Mouse (Mus musculus) hindbrain, embryonic 14.5 days (tissue): ENCODE results near the gene Foxp4. TPM values are rescaled to one million over a fixed set of nuclear protein-coding genes. Genes with fewer than 3 reads are reported as not detected.
A peak's percentile ranks its signal among the peaks of the same experiment; 100 is the strongest.

Source experiments
- ATAC-seq: fragments of 200-750 bp; cut with Nextera tagmentation; 2 replicates; pipeline ENCODE4 v1.8.0; 2017; ENCODE audit warnings: moderate number of reproducible peaks, mild to moderate bottlenecking, moderate TSS enrichment, moderate library complexity; ENCODE audit not compliant: low FRiP score
- DNase-seq: peaks from one replicate; pipeline ENCODE4 v3.0.0-alpha.2; 2015; ENCODE audit warnings: low spot score
- H3K27ac ChIP-seq: fragments of 300-500 bp; sonication (generic); 2 replicates; pipeline ENCODE4 v1.5.1; 2014; ENCODE audit warnings: mild to moderate bottlenecking, moderate library complexity
- H3K27me3 ChIP-seq: fragments of 300-500 bp; sonication (generic); 2 replicates; pipeline ENCODE4 v1.6.1; 2014; ENCODE audit warnings: mild to moderate bottlenecking, low read length, mixed read lengths; ENCODE audit not compliant: control insufficient read depth, insufficient read depth
- H3K36me3 ChIP-seq: fragments of 300-500 bp; sonication (generic); replicated peaks from 2 replicates; pipeline ENCODE4 v1.6.1; 2014; ENCODE audit not compliant: control insufficient read depth, insufficient read depth
- H3K4me1 ChIP-seq: fragments of 300-500 bp; sonication (generic); replicated peaks from 2 replicates; pipeline ENCODE4 v1.6.1; 2014; ENCODE audit warnings: antibody characterized with exemption, low read length, mixed read lengths; ENCODE audit not compliant: control insufficient read depth, insufficient read depth
- H3K4me2 ChIP-seq: fragments of 300-500 bp; sonication (generic); replicated peaks from 2 replicates; pipeline ENCODE4 v1.6.1; 2014; ENCODE audit warnings: mild to moderate bottlenecking, moderate library complexity
- H3K4me3 ChIP-seq: fragments of 300-500 bp; sonication (generic); replicated peaks from 2 replicates; pipeline ENCODE4 v1.5.1; 2014; ENCODE audit warnings: mild to moderate bottlenecking, low read length
- H3K9ac ChIP-seq: fragments of 300-500 bp; sonication (generic); 2 replicates; pipeline ENCODE4 v1.6.1; 2014
- H3K9me3 ChIP-seq: fragments of 300-500 bp; sonication (generic); 2 replicates; pipeline ENCODE4 v1.6.1; 2016; ENCODE audit warnings: low read length; ENCODE audit not compliant: control insufficient read depth
- WGBS: fragments of 180-500 bp; shearing (Covaris S2); extraction: QIAGEN DNeasy Blood & Tissue Kit; methylation state at CpG from one replicate; pipeline ENCODE4 v1.1.7; 2014; 5-methylcytosine and 5-hydroxymethylcytosine counted together
- polyA plus RNA-seq: library from polyadenylated mRNA; unstranded; fragments of >200 nt; fragmentation: Nextera tagmentation; extraction: Ambion mirVana; gene quantifications from 2 replicates; pipeline ENCODE4 v1.2.1, GENCODE M21; 2014

Foxp4 gene
- 34.3 and 35.1 TPM in 2 replicates for polyA plus RNA-seq

DNA sequence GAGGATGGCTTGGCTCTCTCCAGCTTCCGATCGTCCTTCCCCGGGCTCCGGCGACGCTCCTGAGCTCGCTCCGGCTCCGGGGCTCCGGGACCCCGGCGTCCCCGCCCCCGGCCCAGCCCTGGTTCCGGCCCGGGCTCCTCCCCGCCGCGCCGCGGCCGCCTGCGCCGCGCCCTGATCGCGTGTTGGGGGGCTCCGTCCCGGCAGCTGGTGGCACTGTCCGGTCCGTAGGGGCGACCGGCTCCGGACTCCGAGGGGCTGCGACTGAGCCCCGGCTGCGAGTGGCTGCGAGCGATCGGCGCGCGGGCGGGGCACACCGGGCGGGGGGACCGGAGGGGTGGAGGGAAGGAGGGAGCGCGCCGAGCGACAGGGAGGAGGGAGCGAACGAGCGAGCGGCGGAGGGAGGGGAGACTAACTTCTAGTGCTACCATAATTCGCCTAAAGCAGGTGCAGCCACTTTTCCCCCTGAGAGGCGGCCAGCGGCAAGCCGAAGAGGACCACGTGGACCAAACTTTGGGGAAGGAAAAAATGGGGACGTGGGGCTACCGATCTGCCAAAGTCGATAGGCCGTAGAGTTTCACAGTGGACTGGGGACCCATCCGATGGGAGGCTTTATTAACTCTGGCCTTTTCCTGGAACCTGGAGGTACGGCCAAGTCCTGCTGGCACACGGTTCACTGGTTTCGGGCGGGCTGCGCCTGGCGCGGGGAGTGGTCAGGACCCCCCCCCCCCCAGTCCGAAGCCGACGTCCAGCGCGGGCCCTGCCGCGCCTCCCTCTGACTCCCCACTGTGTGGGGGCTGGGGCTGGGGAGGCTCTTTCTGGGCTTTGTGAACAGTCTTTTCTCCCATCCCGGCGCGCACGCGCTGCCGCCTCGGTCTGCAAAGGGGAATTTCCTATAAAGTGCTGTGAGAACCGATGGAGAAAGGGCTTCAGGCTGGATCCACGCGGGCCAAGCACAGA lies at the start of gene Foxp4:
Foxp4 (minus strand) TSS at position 263 of the 957 bp plus-strand sequence.
- Histone ChIP-seq H3K27me3 (peaks cover 28% of the 10 kb centered on the region), H3K27ac (peak within 1 kb of the TSS; percentile 83), H3K4me3 (peak within 1 kb of the TSS; percentile 77), H3K9me3 (no peaks in the 10 kb centered on the region), H3K36me3 (no peaks in the 10 kb centered on the region), H3K4me1 (peaks cover 26% of the 10 kb centered on the region), H3K4me2 (peak within 1 kb of the TSS; percentile 89), H3K9ac (peak within 1 kb of the TSS; percentile 78)
- WGBS = under 1% methylated on average over 86 of the region's 91 CpGs
- peak; percentile 90 for DNase-seq
- ATAC-seq = peak; percentile 80

DNA sequence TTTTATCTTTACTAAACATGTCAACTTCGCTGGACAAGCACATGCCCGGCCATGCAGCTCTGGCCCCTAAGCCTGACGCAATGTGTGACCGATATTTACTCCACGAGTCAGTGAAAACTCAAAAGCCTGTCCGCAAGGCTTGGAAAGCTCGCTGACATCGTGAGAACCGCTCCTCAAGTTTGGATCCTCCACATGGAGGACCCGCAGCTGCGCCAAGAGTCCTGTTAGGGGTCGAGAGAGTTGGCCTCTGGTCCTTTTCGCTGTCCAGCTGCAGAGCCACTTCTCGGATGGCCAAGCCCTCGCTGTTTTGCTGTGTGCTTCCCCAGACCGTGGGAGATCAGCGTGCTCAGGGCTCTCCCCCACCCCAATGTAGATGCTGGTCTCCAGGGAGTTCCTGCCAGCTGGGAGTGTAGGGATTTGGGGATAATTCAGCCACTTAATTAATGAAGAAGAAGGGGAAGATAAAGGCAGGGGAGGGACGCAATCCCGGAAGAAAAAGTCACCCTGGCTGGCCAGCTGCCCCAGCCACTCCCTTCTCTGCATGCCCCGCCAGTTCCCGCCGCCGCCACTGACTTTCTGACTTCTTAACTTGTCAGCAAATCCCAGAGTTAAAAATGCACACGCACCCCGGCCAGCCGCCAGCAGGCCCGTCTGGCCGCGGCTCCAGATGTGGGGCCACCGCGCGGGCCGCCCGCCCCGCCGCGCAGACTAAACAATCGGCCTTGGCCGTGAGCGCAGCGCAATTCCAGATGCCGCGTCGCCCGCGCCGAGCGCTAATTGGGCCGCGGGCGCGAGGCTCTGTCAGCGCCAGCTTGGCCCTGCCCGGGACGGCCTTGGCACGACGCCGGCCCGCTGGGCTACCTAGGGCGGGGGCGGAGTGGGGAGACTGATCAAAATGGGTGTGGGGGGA lies 49.4 kb upstream of the Foxp4 start:
- Histone ChIP-seq H3K27ac (no peak overlapping the region), H3K4me1 (peaks cover 28% of the 10 kb centered on the region), H3K4me3 (peak overlapping the region; percentile 29), H3K9me3 (no peaks in the 10 kb centered on the region), H3K9ac (peak overlapping the region; percentile 47; the same call in 1 of the 2 replicates), H3K27me3 (peaks cover 32% of the 10 kb centered on the region), H3K36me3 (no peaks in the 10 kb centered on the region), H3K4me2 (peak overlapping the region; percentile 82)
- DNase-seq (peak; percentile 67), ATAC-seq (peak; percentile 42; the same call in 1 of the 2 replicates)
- 3% methylated on average over 61 of the region's 61 CpGs for WGBS

DNA sequence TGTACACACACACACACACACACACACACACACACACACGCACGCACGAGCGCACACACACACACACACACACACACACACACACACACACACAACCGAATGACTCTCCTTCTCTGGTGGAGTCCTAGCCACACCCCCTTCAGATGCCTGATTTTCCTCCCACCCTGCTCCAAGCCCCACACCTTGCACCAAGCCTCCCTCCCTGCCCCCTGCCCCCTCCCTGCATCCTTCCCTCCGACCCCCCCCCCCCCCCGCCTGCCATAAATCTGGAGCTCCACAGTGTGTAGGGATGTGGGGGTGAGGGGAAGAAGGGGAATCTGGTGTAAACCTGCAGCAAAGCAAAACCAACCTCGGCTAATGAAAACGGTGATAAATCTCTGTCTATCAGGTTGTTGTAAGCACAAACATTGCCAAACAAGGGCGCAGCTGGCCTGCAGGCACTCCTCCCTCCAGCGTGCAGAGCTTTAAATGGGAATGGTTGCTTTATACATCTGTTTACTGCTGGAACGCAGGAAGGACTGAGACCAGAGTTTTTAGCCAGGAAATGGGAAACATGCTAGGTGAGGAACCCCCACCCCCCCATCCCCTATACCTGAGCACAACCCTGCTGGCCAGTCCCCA lies 41.5 kb upstream of the Foxp4 start:
- DNase-seq (no peak), ATAC-seq (no peak)
- no peak overlapping the region for H3K9ac ChIP-seq
- H3K27ac ChIP-seq = no peak overlapping the region
- no peak overlapping the region for H3K4me3 ChIP-seq
- H3K4me2 ChIP-seq = no peak overlapping the region
- H3K36me3 ChIP-seq = no peaks in the 10 kb centered on the region
- no peaks in the 10 kb centered on the region for H3K27me3 ChIP-seq
- H3K9me3 ChIP-seq = no peaks in the 10 kb centered on the region
- H3K4me1 ChIP-seq = no peaks in the 10 kb centered on the region
- 26% methylated on average over 8 of the region's 12 CpGs for WGBS

GRCm38 (mm10) chr17:47958046-47958790 lies 33.8 kb upstream of the Foxp4 start:
- Histone ChIP-seq H3K4me3 (no peak overlapping the region), H3K4me2 (no peak overlapping the region), H3K27me3 (peaks cover 6% of the 10 kb centered on the region; the same call in 1 of the 2 replicates), H3K4me1 (no peaks in the 10 kb centered on the region), H3K9ac (no peak overlapping the region), H3K9me3 (no peaks in the 10 kb centered on the region), H3K36me3 (no peaks in the 10 kb centered on the region), H3K27ac (no peak overlapping the region)
- ATAC-seq (no peak), DNase-seq (no peak)
- WGBS = 56% methylated on average over 10 of the region's 10 CpGs

GRCm38 (mm10) chr17:47956486-47956885 lies 32.0 kb upstream of the Foxp4 start:
- H3K9ac ChIP-seq = no peak overlapping the region
- no peaks in the 10 kb centered on the region for H3K36me3 ChIP-seq
- no peak overlapping the region for H3K27ac ChIP-seq
- no peak for ATAC-seq
- peaks cover 6% of the 10 kb centered on the region; the same call in 1 of the 2 replicates for H3K27me3 ChIP-seq
- no peaks in the 10 kb centered on the region for H3K9me3 ChIP-seq
- peaks cover 12% of the 10 kb centered on the region for H3K4me1 ChIP-seq
- no peak overlapping the region for H3K4me3 ChIP-seq
- 98% methylated on average over 7 of the region's 8 CpGs for WGBS
- DNase-seq = no peak
- no peak overlapping the region for H3K4me2 ChIP-seq

GRCm38 (mm10) chr17:47955054-47955741 lies 30.8 kb upstream of the Foxp4 start:
- peaks cover 9% of the 10 kb centered on the region for H3K27me3 ChIP-seq
- no peak overlapping the region for H3K4me3 ChIP-seq
- no peak for ATAC-seq
- no peaks in the 10 kb centered on the region for H3K36me3 ChIP-seq
- DNase-seq = no peak
- peaks cover 20% of the 10 kb centered on the region for H3K4me1 ChIP-seq
- WGBS = 58% methylated on average over 12 of the region's 12 CpGs
- no peak overlapping the region for H3K4me2 ChIP-seq
- no peaks in the 10 kb centered on the region for H3K9me3 ChIP-seq
- H3K27ac ChIP-seq = no peak overlapping the region
- no peak overlapping the region for H3K9ac ChIP-seq

- Histone ChIP-seq H3K4me3 (no peak overlapping the region), H3K36me3 (no peaks in the 10 kb centered on the region), H3K27me3 (peaks cover 12% of the 10 kb centered on the region), H3K9me3 (no peaks in the 10 kb centered on the region), H3K9ac (no peak overlapping the region), H3K4me2 (no peak overlapping the region), H3K27ac (no peak overlapping the region), H3K4me1 (peaks cover 20% of the 10 kb centered on the region)
- no peak for ATAC-seq
- WGBS = 35% methylated on average over 5 of the region's 5 CpGs
- DNase-seq = no peak
Measured at GRCm38 (mm10) chr17:47953231-47953630, 28.8 kb upstream of the Foxp4 start.
